Mouse (Mus musculus) urinary bladder, postnatal 36 days (tissue): Measurements from ENCODE around the gene Mab21l1.

Source experiments
- DNase-seq, 2 experiments: peaks; one replicate each; pipeline ENCODE4 v3.0.0; 2022; ENCODE audit warnings: low spot score in 2 of 2, mixed read lengths in 1 of 2

The Mab21l1 gene

DNA sequence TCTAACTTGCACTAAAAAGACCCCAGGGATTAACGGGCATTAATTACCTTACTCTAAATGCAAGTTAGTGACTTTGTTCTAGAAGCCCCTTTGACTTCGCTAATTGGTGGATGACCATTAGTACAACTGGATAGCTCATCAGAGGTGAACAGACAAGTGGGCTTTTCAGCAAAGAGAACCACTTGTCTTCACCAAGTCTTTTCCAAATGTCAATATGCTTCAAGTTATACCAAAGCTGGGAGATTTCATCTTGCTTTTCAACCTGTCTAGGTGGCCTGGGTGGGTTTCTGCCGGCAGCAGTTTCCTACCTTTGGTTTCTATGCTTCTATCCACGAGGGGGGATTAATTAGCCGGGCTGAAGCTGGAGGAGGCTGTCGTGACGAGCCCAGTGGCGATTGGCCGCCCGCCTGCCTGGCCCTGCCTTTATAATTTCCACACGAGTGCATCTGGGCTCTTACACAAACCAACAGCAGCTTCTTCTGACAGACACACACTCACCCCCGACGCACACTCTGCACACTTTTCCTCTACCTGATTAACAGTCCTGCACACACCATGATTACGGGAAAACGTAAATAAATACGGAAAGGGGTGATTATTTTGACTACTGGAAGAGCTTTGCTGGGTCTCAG lies at the start of gene Mab21l1:
Gene Mab21l1, plus strand, starts transcription at position 455 of the 632 bp plus-strand sequence.
- DNase-seq = peak in 1 of 2 experiments; percentile 10

DNA sequence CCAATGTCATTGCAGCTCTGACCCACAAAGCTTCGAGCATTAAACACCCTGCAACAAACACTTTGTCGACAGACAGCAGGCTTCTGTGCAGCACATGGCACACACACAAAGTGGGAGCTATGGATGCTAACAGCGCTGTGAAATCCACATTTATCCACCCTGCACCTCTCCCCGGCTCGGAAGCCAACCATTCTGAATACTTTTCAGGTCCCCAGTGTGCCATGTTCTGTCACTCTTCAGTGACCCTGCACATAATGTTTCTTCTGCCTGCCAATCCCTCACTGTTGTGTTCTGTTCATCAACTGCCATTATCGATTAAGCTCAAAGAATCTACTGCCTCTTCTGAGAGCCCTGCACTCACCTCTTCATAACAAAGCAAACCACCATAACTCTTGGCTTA lies 48.6 kb upstream of the Mab21l1 start:
- no peak for DNase-seq

GRCm38 (mm10) chr3:55741428-55741827 lies 40.9 kb upstream of the Mab21l1 start:
- DNase-seq = no peak

DNA sequence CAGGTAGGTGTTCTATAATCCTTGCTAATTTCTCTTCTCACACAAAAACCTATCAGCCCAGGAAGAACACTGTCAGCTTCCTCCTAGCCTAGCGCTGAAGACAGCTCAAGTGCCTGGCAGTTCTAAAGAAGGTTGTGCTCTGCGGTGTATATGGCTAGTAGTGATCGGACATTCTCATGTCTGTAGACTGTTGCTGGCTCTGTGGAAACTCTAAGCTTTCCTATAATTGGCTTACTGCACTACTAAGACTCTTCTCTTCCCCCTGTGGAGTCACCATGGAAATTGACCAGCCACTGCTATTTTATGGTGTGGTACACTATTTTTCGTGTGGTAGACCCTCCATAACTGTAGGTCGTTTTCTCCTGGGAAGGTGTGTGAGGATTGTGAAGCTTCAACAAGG lies 40.1 kb upstream of the Mab21l1 start:
- no peak for DNase-seq

- DNase-seq = no peak
Observed at GRCm38 (mm10) chr3:55742654-55743053, 39.7 kb upstream of the Mab21l1 start.

- no peak for DNase-seq
Observed at GRCm38 (mm10) chr3:55743885-55744284, 38.4 kb upstream of the Mab21l1 start.

GRCm38 (mm10) chr3:55750445-55751065 lies 31.8 kb upstream of the Mab21l1 start:
- DNase-seq = no peak

GRCm38 (mm10) chr3:55751363-55751762 lies 30.9 kb upstream of the Mab21l1 start:
- DNase-seq = no peak

DNA sequence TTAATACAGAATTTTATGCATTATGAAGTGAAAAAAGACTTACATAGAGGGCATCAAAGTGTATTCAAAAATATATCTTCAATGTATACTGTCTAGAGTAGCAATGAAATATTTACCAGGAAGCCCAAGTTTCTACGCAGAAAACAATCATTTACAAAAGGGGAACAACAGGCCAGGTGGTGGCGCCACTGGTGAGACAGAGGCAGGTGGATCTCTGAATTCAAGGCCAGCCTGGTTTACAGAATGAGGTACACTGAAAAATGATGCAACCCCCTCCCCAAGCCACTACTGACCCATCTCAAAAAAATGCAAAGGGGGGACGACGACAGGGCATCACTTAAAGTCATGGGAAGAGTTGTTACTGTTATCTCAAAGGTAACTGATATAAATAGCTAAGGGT lies 29.8 kb upstream of the Mab21l1 start:
- DNase-seq = no peak

- no peak for DNase-seq
Observed at GRCm38 (mm10) chr3:55753872-55754271, 28.4 kb upstream of the Mab21l1 start.

- no peak for DNase-seq
Observed at GRCm38 (mm10) chr3:55754981-55755608, 27.2 kb upstream of the Mab21l1 start.

- DNase-seq = no peak
Observed at GRCm38 (mm10) chr3:55755805-55756601, 26.3 kb upstream of the Mab21l1 start.

DNA sequence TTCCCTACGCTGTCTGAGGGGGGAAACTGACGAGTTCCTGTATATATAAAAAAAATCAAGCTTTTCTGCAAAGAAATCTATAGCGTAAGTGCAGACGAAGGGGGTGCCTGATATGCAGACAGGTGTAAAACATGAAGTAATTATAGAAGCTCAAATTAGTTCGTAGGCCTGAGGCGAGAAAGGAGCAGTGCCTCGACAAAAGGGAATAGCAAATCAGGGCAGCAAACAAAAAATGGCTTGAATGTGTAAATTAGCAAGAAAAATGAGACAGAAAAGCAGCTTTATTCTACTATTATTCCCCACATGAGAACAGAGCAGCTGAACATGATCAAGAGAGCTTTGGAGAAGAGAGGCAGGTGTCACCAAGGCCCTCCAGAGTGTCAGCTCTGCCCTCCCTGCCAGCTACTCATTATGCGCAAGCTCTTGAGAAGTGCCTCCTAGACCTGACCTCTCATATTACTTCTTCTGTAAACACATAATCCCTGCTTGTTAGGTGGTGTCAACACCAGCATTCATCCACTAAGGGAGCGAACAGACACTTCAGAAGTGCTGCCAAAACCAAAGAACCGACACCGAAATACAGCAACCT lies 25.6 kb upstream of the Mab21l1 start:
- no peak for DNase-seq

DNA sequence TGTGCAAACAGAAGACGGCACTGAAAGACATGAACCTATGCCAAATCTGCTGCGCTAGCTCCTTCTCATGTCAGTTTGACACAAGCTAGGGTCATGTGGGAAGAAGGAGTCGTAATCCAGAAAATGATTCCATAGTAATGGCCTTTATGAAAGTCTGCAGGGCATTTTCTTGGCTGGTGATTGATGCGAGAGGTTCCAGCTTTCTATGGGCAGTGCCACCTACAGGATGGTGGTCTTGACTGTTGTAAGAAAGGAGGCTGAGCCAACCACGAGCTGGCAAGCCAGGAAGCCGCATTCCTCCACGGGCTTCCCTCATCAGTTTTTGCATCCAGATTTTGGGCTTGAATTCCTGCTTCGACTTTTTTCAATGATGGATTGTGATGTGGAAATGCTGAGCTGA lies 24.0 kb upstream of the Mab21l1 start:
- DNase-seq = peak in 1 of 2 experiments; percentile 4

DNA sequence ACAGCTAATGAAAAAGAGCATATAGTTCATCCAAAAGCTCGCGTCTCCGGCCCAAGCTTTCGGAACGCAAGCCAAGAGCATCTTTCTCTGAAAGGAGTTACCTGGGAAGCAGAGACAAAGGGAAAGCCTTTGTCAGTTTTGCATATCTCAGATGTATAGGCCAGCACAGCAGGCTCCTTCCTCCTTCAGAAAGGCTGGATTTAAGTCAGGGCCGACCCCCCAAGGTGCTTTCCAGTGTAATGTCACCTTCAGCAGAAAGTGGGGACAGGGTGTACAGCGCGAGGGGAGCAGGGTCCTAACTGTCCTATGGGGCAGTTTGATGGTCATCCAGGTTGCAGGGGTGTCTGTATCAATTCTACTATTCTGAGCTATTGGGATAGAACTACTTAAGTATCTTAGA lies 18.7 kb upstream of the Mab21l1 start:
- no peak for DNase-seq

- DNase-seq = no peak
Observed at GRCm38 (mm10) chr3:55768654-55769053, 13.7 kb upstream of the Mab21l1 start.

- no peak for DNase-seq
Observed at GRCm38 (mm10) chr3:55769308-55769707, 13.0 kb upstream of the Mab21l1 start.

GRCm38 (mm10) chr3:55774203-55774602 lies 8.1 kb upstream of the Mab21l1 start:
- DNase-seq = no peak

- no peak for DNase-seq
Observed at GRCm38 (mm10) chr3:55775245-55775644, 7.1 kb upstream of the Mab21l1 start.

GRCm38 (mm10) chr3:55775753-55776152 lies 6.6 kb upstream of the Mab21l1 start:
- DNase-seq = no peak

GRCm38 (mm10) chr3:55777501-55777900 lies 4.8 kb upstream of the Mab21l1 start:
- DNase-seq = no peak
